Mouse (Mus musculus) leukemia stem cell, adult 10-12 weeks (primary cell): ENCODE data around the gene Ube2q1. TPM values are rescaled to one million over a fixed set of nuclear protein-coding genes. Genes with fewer than 3 reads are reported as not detected.

ENCODE experiments used
- polyA plus RNA-seq: library from polyadenylated mRNA; stranded (reverse); fragments of >175 nt; gene quantifications from 2 replicates; pipeline ENCODE4 v1.2.3, GENCODE M21; 2012; ENCODE audit warnings: low replicate concordance

Gene Ube2q1
- 42.6 and 81.4 TPM in 2 replicates for polyA plus RNA-seq

GRCm38 (mm10) chr3:89772968-89773709, at the start of gene Ube2q1:
Ube2q1 (plus strand) TSS chr3:89773616.

GRCm38 (mm10) chr3:89764119-89764724, 9.2 kb upstream of the Ube2q1 start, which contains the start of gene Chrnb2:
Chrnb2 (minus strand) TSS chr3:89764632.

GRCm38 (mm10) chr3:89830815-89831591, 57.6 kb downstream of the Ube2q1 start, which contains the start of gene She:
She (plus strand) TSS chr3:89831370.

Other genes with a start within 250 kb of the Ube2q1 start
- 12.2 and 21.7 TPM in 2 replicates for gene Adar, start 58.6 kb upstream of the Ube2q1 start, polyA plus RNA-seq
- gene Chrnb2, start 9.0 kb upstream of the Ube2q1 start, polyA plus RNA-seq: 0.30 and 0.34 TPM in 2 replicates
- 0.24 and 0.33 TPM in 2 replicates for gene She, start 57.8 kb downstream of the Ube2q1 start, polyA plus RNA-seq
- 5.9 and 8.4 TPM in 2 replicates for gene Il6ra, start 139.6 kb downstream of the Ube2q1 start, polyA plus RNA-seq
- 1.8 and 6.2 TPM in 2 replicates for gene Atp8b2, start 189.9 kb downstream of the Ube2q1 start, polyA plus RNA-seq
- 8.6 and 32.9 TPM in 2 replicates for gene Hax1, start 225.2 kb downstream of the Ube2q1 start, polyA plus RNA-seq